Mouse (Mus musculus): ENCODE measurements around the gene Olfr1196.
"Not testable (repeated sequence)": the region's sequence is repeated elsewhere in the genome, so short reads cannot be mapped to it uniquely, and the experiment has no call there.

Gene Olfr1196

GRCm38 (mm10) chr2:88704497-88704896, at the start of gene Olfr1196:
Olfr1196 (minus strand) TSS chr2:88704597.
- no peak for DNase-seq (ENCODE audit: low read depth, low spot score)

- DNase-seq (ENCODE audit: low read depth, low spot score): no peak
These were observed 46.9 kb upstream of the Olfr1196 start, which contains the start of gene Olfr1198 for GRCm38 (mm10) chr2:88751270-88751669. Olfr1198 (minus strand) TSS chr2:88751370.

DNA sequence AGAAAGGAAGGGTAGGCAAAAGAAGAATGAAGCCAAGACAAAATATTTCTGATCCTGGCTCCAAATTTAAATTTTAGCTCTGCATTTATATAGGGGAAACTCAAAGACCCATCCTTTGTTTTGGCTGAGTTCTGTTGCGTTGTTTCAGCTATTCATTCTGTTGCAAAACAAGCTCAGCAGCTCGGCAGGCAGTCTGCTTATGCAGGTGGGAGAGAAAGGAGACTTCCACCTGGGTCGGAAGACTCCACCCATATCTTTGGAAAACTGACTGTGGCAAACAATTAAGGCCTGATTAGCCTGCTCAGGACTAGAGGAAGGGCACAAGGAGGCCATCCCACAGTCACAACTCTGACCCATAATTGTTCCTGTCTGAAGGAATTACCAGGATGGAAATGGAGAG, 39.0 kb upstream of the Olfr1196 start:
- DNase-seq (ENCODE audit: low read depth, low spot score): no peak

GRCm38 (mm10) chr2:88732266-88732665, 27.9 kb upstream of the Olfr1196 start, which contains the start of gene Olfr1197:
Olfr1197 (minus strand) TSS chr2:88732366.
- DNase-seq (ENCODE audit: low read depth, low spot score): no peak

DNA sequence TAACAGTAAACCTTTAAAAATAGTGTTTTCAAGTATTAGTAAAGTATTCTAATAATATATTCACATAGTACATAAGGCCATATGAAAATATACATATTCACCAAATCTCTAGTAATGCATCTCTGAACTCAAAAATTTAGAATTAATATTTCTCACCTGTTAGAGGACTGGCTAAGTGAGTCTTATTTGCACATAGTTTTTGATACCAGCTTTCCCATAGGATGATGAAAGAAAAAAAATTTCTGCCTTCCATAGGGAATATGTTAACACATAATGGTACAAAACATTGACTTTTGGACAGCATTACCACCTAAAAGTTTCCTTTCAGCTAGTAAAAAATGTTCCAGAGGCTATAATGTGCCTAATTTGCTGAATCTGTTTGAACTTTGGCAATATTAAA, 15.3 kb downstream of the Olfr1196 start, which contains the start of gene Olfr1195:
Olfr1195 (minus strand) TSS at position 101 of the 400 bp plus-strand sequence.
- no peak for DNase-seq (ENCODE audit: low read depth, low spot score)

DNA sequence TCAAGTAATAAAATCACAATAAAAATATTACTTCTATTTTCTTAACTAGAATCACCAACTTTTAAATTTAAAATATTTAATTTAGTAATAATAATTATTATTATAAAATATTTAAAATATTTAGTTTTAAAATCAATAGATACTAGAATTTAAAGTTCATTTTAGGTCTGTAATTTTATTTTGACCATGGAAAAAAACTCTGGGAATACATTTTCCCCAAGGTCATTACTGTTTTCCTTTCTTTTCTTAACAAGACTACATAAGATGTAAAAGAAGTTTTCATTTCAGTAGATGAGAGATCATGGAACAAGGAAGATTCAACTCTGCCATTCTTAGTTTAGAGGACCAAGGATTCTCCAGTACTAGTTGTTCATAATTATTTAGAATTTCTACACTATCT, 29.1 kb downstream of the Olfr1196 start, which contains the start of gene Olfr1193:
Olfr1193 (plus strand) TSS at position 301 of the 400 bp plus-strand sequence.
- not testable (repeated sequence) for DNase-seq (ENCODE audit: low read depth, low spot score)

- no peak for DNase-seq (ENCODE audit: low read depth, low spot score)
These were observed 56.2 kb downstream of the Olfr1196 start, which contains the start of gene Olfr1192-ps1 for GRCm38 (mm10) chr2:88648209-88648608. Olfr1192-ps1 (plus strand) TSS chr2:88648509.

Data from forelimb bud, embryonic 11.5 days (tissue).